Mouse (Mus musculus) liver, embryonic 14.5 days (tissue): ENCODE data around the gene Ctse. TPM values are rescaled to one million over a fixed set of nuclear protein-coding genes. Genes with fewer than 3 reads are reported as not detected.

Experiments
- ATAC-seq: fragments of 200-750 bp; cut with Nextera tagmentation; 2 replicates; pipeline ENCODE4 v1.8.0; 2017; ENCODE audit warnings: moderate number of reproducible peaks, mild to moderate bottlenecking, moderate library complexity; ENCODE audit not compliant: insufficient read depth
- DNase-seq, 3 experiments: peaks; one replicate each; pipeline ENCODE4 v3.0.0-alpha.2; 2012 to 2013; ENCODE audit warnings: low read depth in 3 of 3, low spot score in 3 of 3
- H3K27ac ChIP-seq: fragments of 300-500 bp; sonication (generic); 2 replicates; pipeline ENCODE4 v1.5.1; 2014; ENCODE audit warnings: moderate library complexity, mild to moderate bottlenecking, control low read depth, inconsistent platforms
- H3K27me3 ChIP-seq: fragments of 300-500 bp; sonication (generic); 2 replicates; pipeline ENCODE4 v1.6.1; 2014; ENCODE audit warnings: mild to moderate bottlenecking, low read length, moderate library complexity; ENCODE audit not compliant: control insufficient read depth, insufficient read depth
- H3K36me3 ChIP-seq: fragments of 300-500 bp; sonication (generic); replicated peaks from 2 replicates; pipeline ENCODE4 v1.6.1; 2014; ENCODE audit warnings: low read depth; ENCODE audit not compliant: control insufficient read depth, insufficient read depth
- H3K4me1 ChIP-seq, 2 experiments: fragments of 200-500 bp in 1 of 2; fragments of 300-500 bp in 1 of 2; sonication (generic) in 1 of 2; replicated peaks; 2 replicates each; pipeline ENCODE4 v1.6.1; 2012 to 2014; ENCODE audit warnings: antibody characterized with exemption in 1 of 2, inconsistent platforms in 1 of 2, low read length in 1 of 2; ENCODE audit not compliant: control insufficient read depth in 2 of 2, insufficient read depth in 2 of 2
- H3K4me2 ChIP-seq: fragments of 300-500 bp; sonication (generic); 2 replicates; pipeline ENCODE4 v1.6.1; 2014; ENCODE audit warnings: low read depth, mild to moderate bottlenecking, control low read depth, moderate library complexity
- H3K4me3 ChIP-seq, 2 experiments: fragments of 200-500 bp in 1 of 2; fragments of 300-500 bp in 1 of 2; sonication (generic) in 1 of 2; 2 replicates each; pipeline ENCODE4 v1.5.1; 2012 to 2014; ENCODE audit warnings: low read depth in 2 of 2, low read length in 2 of 2, mild to moderate bottlenecking in 2 of 2, control low read depth in 1 of 2, inconsistent platforms in 1 of 2, moderate library complexity in 1 of 2; ENCODE audit not compliant: insufficient read depth in 1 of 2
- H3K9ac ChIP-seq: fragments of 300-500 bp; sonication (generic); replicated peaks from 2 replicates; pipeline ENCODE4 v1.6.1; 2014; ENCODE audit warnings: mild to moderate bottlenecking, control low read depth, moderate library complexity
- H3K9me3 ChIP-seq: fragments of 300-500 bp; sonication (generic); 2 replicates; pipeline ENCODE4 v1.6.1; 2016; ENCODE audit warnings: low read length, mixed read lengths; ENCODE audit not compliant: control insufficient read depth
- CTCF ChIP-seq: IDR thresholded peaks from 2 replicates; pipeline ENCODE4 v1.5.1; 2016; ENCODE audit warnings: antibody characterized with exemption, low read depth, control low read depth
- EP300 ChIP-seq: IDR thresholded peaks from 2 replicates; pipeline ENCODE4 v1.6.1; 2016; ENCODE audit warnings: antibody characterized with exemption, low read depth
- WGBS: fragments of 180-500 bp; shearing (Covaris S2); extraction: QIAGEN DNeasy Blood & Tissue Kit; methylation state at CpG from one replicate; pipeline ENCODE4 v1.1.7; 2014; ENCODE audit not compliant: insufficient replicate concordance; 5-methylcytosine and 5-hydroxymethylcytosine counted together
- polyA plus RNA-seq, 2 experiments: library from polyadenylated mRNA; depleted of rRNA in 1 of 2; stranded (reverse) in 1 of 2; unstranded in 1 of 2; fragments of >200 nt; fragmentation: Nextera tagmentation in 1 of 2; extraction: Ambion mirVana in 1 of 2; gene quantifications; 2 replicates each; pipeline versions ENCODE4 v1.2.1 to v1.2.3; 2012 to 2014

The Ctse gene
- polyA plus RNA-seq, 2 experiments = 8.9 to 19.5 TPM

DNA sequence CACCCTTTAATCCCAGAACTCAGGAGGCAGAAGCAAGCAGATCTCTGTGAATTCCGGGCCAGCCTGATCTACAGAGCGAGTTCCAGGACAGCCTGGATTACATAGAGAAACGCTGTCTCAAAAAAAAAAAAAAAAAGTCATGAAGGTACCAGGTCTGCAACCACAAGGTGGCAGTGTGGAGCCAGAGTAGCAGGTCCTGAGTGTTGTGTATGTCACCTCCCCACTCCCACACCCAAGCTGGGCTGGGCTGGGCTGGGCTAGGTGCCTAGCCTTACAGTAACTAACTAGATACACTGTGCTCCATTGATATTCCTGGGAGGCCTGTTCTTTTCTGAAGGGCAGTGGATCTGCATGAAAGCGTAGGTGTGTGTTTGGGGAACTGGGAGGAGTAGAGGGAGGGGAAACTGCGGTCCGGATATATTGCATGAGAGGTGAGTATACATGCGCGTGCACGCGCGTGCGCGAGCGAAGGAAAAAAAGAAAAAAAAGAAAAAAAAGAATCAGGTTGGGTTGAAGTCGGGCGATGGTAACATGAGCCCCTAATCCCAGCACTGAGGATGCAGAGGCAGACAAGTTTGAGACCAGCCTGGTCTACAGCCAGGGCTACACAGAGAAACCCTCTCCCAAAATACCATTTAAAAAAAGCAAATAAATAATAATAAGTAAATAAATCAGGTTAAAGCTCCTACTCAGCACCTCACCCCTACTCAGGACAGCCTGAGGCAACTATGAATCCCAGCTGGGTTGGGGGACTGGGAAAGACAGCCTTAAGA lies 24.6 kb upstream of the Ctse start:
- H3K27ac ChIP-seq = no peak overlapping the region
- H3K36me3 ChIP-seq = no peaks in the 10 kb centered on the region
- H3K9me3 ChIP-seq = no peaks in the 10 kb centered on the region
- no peaks in the 10 kb centered on the region for H3K27me3 ChIP-seq
- ATAC-seq (peak; percentile 77), DNase-seq (peak; percentile 80 to 83 (median 81))
- 61% methylated on average over 16 of the region's 16 CpGs for WGBS
- peak overlapping the region; percentile 33 for H3K4me2 ChIP-seq
- no peak overlapping the region for H3K4me3 ChIP-seq
- TF ChIP-seq EP300 (no peak), CTCF (peak; percentile 95)
- H3K4me1 ChIP-seq = peaks cover 13 to 26% of the 10 kb centered on the region in 2 experiments
- no peak overlapping the region for H3K9ac ChIP-seq

DNA sequence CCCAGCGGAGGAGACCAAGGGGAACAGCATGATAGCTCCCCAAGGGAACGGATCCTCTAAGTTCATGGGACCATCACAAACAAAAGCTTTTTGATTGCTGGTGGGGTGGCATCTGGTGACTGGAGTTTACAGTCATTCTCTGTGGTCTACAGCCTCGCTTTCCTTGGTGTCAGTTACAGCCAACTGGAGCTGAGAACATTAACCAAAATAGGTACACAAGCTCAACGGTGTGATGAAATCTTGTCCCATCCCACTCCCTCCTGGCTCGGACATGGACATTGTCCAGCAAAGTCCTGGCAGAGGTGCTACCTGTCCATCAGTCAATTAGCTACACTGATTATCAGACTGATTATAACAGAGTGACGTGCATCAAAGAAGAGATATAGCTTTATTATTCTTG lies 23.5 kb upstream of the Ctse start:
- no peaks in the 10 kb centered on the region for H3K27me3 ChIP-seq
- no peak overlapping the region for H3K9ac ChIP-seq
- 69% methylated on average over 6 of the region's 6 CpGs for WGBS
- H3K36me3 ChIP-seq = no peaks in the 10 kb centered on the region
- H3K4me1 ChIP-seq = peaks cover 13 to 26% of the 10 kb centered on the region in 2 experiments
- ATAC-seq = no peak
- TF ChIP-seq EP300 (no peak), CTCF (no peak)
- no peak overlapping the region for H3K4me3 ChIP-seq
- H3K27ac ChIP-seq = no peak overlapping the region
- no peak overlapping the region for H3K4me2 ChIP-seq
- DNase-seq = no peak
- no peaks in the 10 kb centered on the region for H3K9me3 ChIP-seq

DNA sequence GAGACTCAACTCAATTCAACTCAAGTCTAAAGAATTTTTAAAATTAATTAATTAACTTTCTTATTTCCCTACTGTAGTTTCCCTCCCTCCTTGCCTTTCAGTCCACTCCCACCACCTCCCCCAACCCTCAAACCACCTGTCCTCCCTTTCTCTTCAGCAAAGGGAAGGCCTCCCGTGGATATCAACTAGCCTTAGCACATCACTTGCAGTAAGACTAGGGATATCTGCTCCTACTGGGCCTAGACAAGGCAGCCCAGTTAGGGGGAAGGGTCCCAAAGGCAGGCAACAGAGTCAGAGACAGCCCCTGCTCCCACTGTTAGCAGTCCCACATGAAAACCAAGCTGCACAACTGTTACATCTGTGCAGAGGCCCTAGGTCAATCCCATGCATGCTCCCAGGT lies 22.0 kb upstream of the Ctse start:
- Histone ChIP-seq H3K4me3 (no peak overlapping the region), H3K9ac (no peak overlapping the region), H3K9me3 (no peaks in the 10 kb centered on the region), H3K27ac (peak overlapping the region; percentile 15; the same call in 1 of the 2 replicates), H3K36me3 (no peaks in the 10 kb centered on the region), H3K4me2 (peak overlapping the region; percentile 2; the same call in 1 of the 2 replicates), H3K4me1 (peaks cover 13 to 26% of the 10 kb centered on the region in 2 experiments), H3K27me3 (no peaks in the 10 kb centered on the region)
- DNase-seq (no peak), ATAC-seq (peak; percentile 4; the same call in 1 of the 2 replicates)
- WGBS = 53% methylated on average over 1 of the region's 1 CpGs
- TF ChIP-seq EP300 = no peak
- no peak for TF ChIP-seq CTCF

DNA sequence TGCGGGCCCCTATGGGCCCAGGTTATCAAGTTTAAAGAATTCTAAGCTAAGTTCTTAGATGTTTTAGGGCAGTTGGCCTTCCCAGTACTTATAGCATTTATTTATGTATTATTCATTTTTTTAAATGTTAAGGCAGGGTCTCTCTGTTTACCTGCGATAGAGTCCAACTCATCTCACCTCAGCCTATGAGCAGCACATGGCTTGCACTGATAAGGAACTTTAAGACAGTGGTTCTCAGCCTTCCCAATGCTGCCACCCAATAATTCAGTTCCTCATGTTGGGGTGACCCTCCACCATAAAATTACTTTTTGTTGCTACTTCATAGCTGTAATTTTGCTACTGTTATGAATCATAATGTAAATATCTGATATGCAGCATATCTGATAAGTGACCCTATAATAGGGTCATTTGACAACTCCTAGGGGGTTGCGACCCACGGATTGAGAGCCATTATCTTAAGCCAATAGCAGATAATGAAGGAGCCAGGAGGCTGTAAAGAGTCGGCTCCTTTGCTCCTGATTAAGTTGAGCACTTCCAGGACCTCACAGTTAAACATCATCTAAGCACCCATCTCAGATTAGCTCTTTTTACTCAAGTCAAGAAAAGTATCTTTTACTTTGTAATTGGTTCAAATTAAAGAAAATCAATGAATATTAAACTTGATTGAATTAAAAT lies 21.4 kb upstream of the Ctse start:
- Histone ChIP-seq H3K9me3 (no peaks in the 10 kb centered on the region), H3K4me1 (peaks cover 13 to 26% of the 10 kb centered on the region in 2 experiments), H3K4me3 (no peak overlapping the region), H3K4me2 (peak overlapping the region; percentile 2; the same call in 1 of the 2 replicates), H3K27me3 (no peaks in the 10 kb centered on the region), H3K27ac (peak overlapping the region; percentile 15; the same call in 1 of the 2 replicates), H3K36me3 (no peaks in the 10 kb centered on the region), H3K9ac (no peak overlapping the region)
- TF ChIP-seq CTCF = no peak
- peak; percentile 71 for TF ChIP-seq EP300
- 31% methylated on average over 5 of the region's 5 CpGs for WGBS
- ATAC-seq = peak; percentile 76
- peak in 2 of 3 experiments; percentile 73 to 82 for DNase-seq

DNA sequence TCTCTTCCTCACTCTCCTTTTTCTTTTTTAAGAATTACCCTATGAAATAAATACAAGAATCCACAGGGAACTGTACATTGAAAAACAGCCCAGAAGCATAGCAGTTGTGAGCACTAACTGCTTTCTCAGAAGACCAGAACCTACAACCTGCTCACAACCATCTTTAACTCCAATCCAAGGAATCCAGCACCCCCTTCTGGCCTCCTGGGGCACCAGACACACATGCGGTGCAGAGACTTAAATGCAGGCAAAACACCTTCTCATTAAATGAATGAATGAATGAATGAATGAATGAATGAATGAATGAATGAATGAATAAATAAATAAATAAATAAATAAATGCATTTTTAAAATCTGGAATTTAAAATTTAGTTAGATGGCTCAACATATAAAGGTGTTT lies 19.5 kb upstream of the Ctse start:
- Histone ChIP-seq H3K27ac (no peak overlapping the region), H3K4me1 (peaks cover 12 to 21% of the 10 kb centered on the region in 2 experiments), H3K9ac (no peak overlapping the region), H3K27me3 (no peaks in the 10 kb centered on the region), H3K36me3 (no peaks in the 10 kb centered on the region), H3K4me3 (no peak overlapping the region), H3K9me3 (no peaks in the 10 kb centered on the region), H3K4me2 (no peak overlapping the region)
- TF ChIP-seq CTCF (peak; percentile 49), EP300 (no peak)
- DNase-seq = no peak
- 88% methylated on average over 1 of the region's 1 CpGs for WGBS
- no peak for ATAC-seq
